Mouse (Mus musculus): ENCODE measurements around the gene Sfxn3. TPM values are rescaled to one million over a fixed set of nuclear protein-coding genes. Genes with fewer than 3 reads are reported as not detected.

Gene Sfxn3
- polyA plus RNA-seq, 1 experiment from 2014 or later = 17.7 TPM

GRCm38 (mm10) chr19:45025937-45026568, 21.2 kb upstream of the Sfxn3 start:
- Histone ChIP-seq H3K4me2 (no peak overlapping the region), H3K4me3 (ENCODE audit: low read depth, low read length) (no peak overlapping the region), H3K4me1 (ENCODE audit: control insufficient read depth, insufficient read depth, low read length) (peaks cover 8% of the 10 kb centered on the region), H3K9me3 (ENCODE audit: control insufficient read depth, low read length) (no peaks in the 10 kb centered on the region), H3K27ac (ENCODE audit: low read depth, low read length) (no peak overlapping the region), H3K36me3 (ENCODE audit: control insufficient read depth, insufficient read depth, low read length) (peaks cover 34% of the 10 kb centered on the region), H3K27me3 (ENCODE audit: control insufficient read depth, insufficient read depth, low read length) (no peaks in the 10 kb centered on the region), H3K9ac (ENCODE audit: low read length) (no peak overlapping the region)
- DNase-seq (ENCODE audit: low spot score, missing footprints) = no peak
- ATAC-seq (ENCODE audit: low FRiP score) = no peak
- 91% methylated on average over 37 of the region's 37 CpGs for WGBS

- H3K27ac ChIP-seq (ENCODE audit: low read depth, low read length) = no peak overlapping the region
- WGBS = 90% methylated on average over 6 of the region's 6 CpGs
- no peak overlapping the region for H3K4me3 ChIP-seq (ENCODE audit: low read depth, low read length)
- H3K9me3 ChIP-seq (ENCODE audit: control insufficient read depth, low read length) = no peaks in the 10 kb centered on the region
- no peak overlapping the region for H3K4me2 ChIP-seq
- no peaks in the 10 kb centered on the region for H3K27me3 ChIP-seq (ENCODE audit: control insufficient read depth, insufficient read depth, low read length)
- ATAC-seq (ENCODE audit: low FRiP score) (no peak), DNase-seq (ENCODE audit: low spot score, missing footprints) (no peak)
- peaks cover 34% of the 10 kb centered on the region for H3K36me3 ChIP-seq (ENCODE audit: control insufficient read depth, insufficient read depth, low read length)
- H3K4me1 ChIP-seq (ENCODE audit: control insufficient read depth, insufficient read depth, low read length) = 0 out of 2 replicates have a peak, but pooled peaks cover 2% of the 10 kb centered on the region
- no peak overlapping the region for H3K9ac ChIP-seq (ENCODE audit: low read length)
Measured at GRCm38 (mm10) chr19:45026958-45027670, 20.2 kb upstream of the Sfxn3 start.

GRCm38 (mm10) chr19:45027848-45028247, 19.5 kb upstream of the Sfxn3 start:
- H3K36me3 ChIP-seq (ENCODE audit: control insufficient read depth, insufficient read depth, low read length) = peaks cover 30% of the 10 kb centered on the region
- no peaks in the 10 kb centered on the region for H3K9me3 ChIP-seq (ENCODE audit: control insufficient read depth, low read length)
- no peaks in the 10 kb centered on the region for H3K27me3 ChIP-seq (ENCODE audit: control insufficient read depth, insufficient read depth, low read length)
- 0 out of 2 replicates have a peak, but pooled peaks cover 2% of the 10 kb centered on the region for H3K4me1 ChIP-seq (ENCODE audit: control insufficient read depth, insufficient read depth, low read length)
- H3K27ac ChIP-seq (ENCODE audit: low read depth, low read length) = no peak overlapping the region
- 84% methylated on average over 6 of the region's 6 CpGs for WGBS
- DNase-seq (ENCODE audit: low spot score, missing footprints) (no peak), ATAC-seq (ENCODE audit: low FRiP score) (no peak)
- no peak overlapping the region for H3K4me3 ChIP-seq (ENCODE audit: low read depth, low read length)
- no peak overlapping the region for H3K9ac ChIP-seq (ENCODE audit: low read length)
- H3K4me2 ChIP-seq = no peak overlapping the region

GRCm38 (mm10) chr19:45028746-45029145, 18.6 kb upstream of the Sfxn3 start:
- Histone ChIP-seq H3K4me3 (ENCODE audit: low read depth, low read length) (no peak overlapping the region), H3K9me3 (ENCODE audit: control insufficient read depth, low read length) (no peaks in the 10 kb centered on the region), H3K4me1 (ENCODE audit: control insufficient read depth, insufficient read depth, low read length) (0 out of 2 replicates have a peak, but pooled peaks cover 2% of the 10 kb centered on the region), H3K4me2 (no peak overlapping the region), H3K36me3 (ENCODE audit: control insufficient read depth, insufficient read depth, low read length) (peaks cover 27% of the 10 kb centered on the region), H3K9ac (ENCODE audit: low read length) (no peak overlapping the region), H3K27ac (ENCODE audit: low read depth, low read length) (no peak overlapping the region), H3K27me3 (ENCODE audit: control insufficient read depth, insufficient read depth, low read length) (no peaks in the 10 kb centered on the region)
- DNase-seq (ENCODE audit: low spot score, missing footprints) (no peak), ATAC-seq (ENCODE audit: low FRiP score) (no peak)
- 60% methylated on average over 19 of the region's 19 CpGs for WGBS

- H3K4me3 ChIP-seq (ENCODE audit: low read depth, low read length) = no peak overlapping the region
- no peaks in the 10 kb centered on the region for H3K27me3 ChIP-seq (ENCODE audit: control insufficient read depth, insufficient read depth, low read length)
- no peak overlapping the region for H3K4me2 ChIP-seq
- no peak overlapping the region for H3K9ac ChIP-seq (ENCODE audit: low read length)
- no peaks in the 10 kb centered on the region for H3K9me3 ChIP-seq (ENCODE audit: control insufficient read depth, low read length)
- 50% methylated on average over 8 of the region's 9 CpGs for WGBS
- no peak for ATAC-seq (ENCODE audit: low FRiP score)
- no peak for DNase-seq (ENCODE audit: low spot score, missing footprints)
- H3K27ac ChIP-seq (ENCODE audit: low read depth, low read length) = no peak overlapping the region
- 0 out of 2 replicates have a peak, but pooled peaks cover 2% of the 10 kb centered on the region for H3K4me1 ChIP-seq (ENCODE audit: control insufficient read depth, insufficient read depth, low read length)
- peaks cover 22% of the 10 kb centered on the region for H3K36me3 ChIP-seq (ENCODE audit: control insufficient read depth, insufficient read depth, low read length)
Measured at GRCm38 (mm10) chr19:45029571-45029970, 17.7 kb upstream of the Sfxn3 start.

- Histone ChIP-seq H3K4me1 (ENCODE audit: control insufficient read depth, insufficient read depth, low read length) (0 out of 2 replicates have a peak, but pooled peaks cover 2% of the 10 kb centered on the region), H3K36me3 (ENCODE audit: control insufficient read depth, insufficient read depth, low read length) (peaks cover 18% of the 10 kb centered on the region), H3K27me3 (ENCODE audit: control insufficient read depth, insufficient read depth, low read length) (no peaks in the 10 kb centered on the region), H3K9me3 (ENCODE audit: control insufficient read depth, low read length) (no peaks in the 10 kb centered on the region), H3K4me3 (ENCODE audit: low read depth, low read length) (no peak overlapping the region), H3K27ac (ENCODE audit: low read depth, low read length) (no peak overlapping the region), H3K9ac (ENCODE audit: low read length) (no peak overlapping the region), H3K4me2 (no peak overlapping the region)
- WGBS = 35% methylated on average over 8 of the region's 8 CpGs
- ATAC-seq (ENCODE audit: low FRiP score) = peak; percentile 38; the same call in 1 of the 2 replicates
- DNase-seq (ENCODE audit: low spot score, missing footprints) = peak; percentile 96
Measured at GRCm38 (mm10) chr19:45030111-45030510, 17.2 kb upstream of the Sfxn3 start.

- H3K4me2 ChIP-seq = no peak overlapping the region; the same call in 1 of the 2 replicates
- 0 out of 2 replicates have a peak, but pooled peaks cover 2% of the 10 kb centered on the region for H3K4me1 ChIP-seq (ENCODE audit: control insufficient read depth, insufficient read depth, low read length)
- ATAC-seq (ENCODE audit: low FRiP score) = 0 out of 2 replicates have a peak, but pooled peaks have one; percentile 11
- DNase-seq (ENCODE audit: low spot score, missing footprints) = peak; percentile 93
- no peak overlapping the region for H3K9ac ChIP-seq (ENCODE audit: low read length)
- WGBS = 43% methylated on average over 20 of the region's 20 CpGs
- H3K9me3 ChIP-seq (ENCODE audit: control insufficient read depth, low read length) = no peaks in the 10 kb centered on the region
- H3K27ac ChIP-seq (ENCODE audit: low read depth, low read length) = no peak overlapping the region
- H3K4me3 ChIP-seq (ENCODE audit: low read depth, low read length) = no peak overlapping the region
- no peaks in the 10 kb centered on the region for H3K27me3 ChIP-seq (ENCODE audit: control insufficient read depth, insufficient read depth, low read length)
- H3K36me3 ChIP-seq (ENCODE audit: control insufficient read depth, insufficient read depth, low read length) = peaks cover 11% of the 10 kb centered on the region
Measured at GRCm38 (mm10) chr19:45030746-45031693, 16.3 kb upstream of the Sfxn3 start.

GRCm38 (mm10) chr19:45031780-45032179, 15.5 kb upstream of the Sfxn3 start:
- Histone ChIP-seq H3K27me3 (ENCODE audit: control insufficient read depth, insufficient read depth, low read length) (no peaks in the 10 kb centered on the region), H3K36me3 (ENCODE audit: control insufficient read depth, insufficient read depth, low read length) (peaks cover 3% of the 10 kb centered on the region; the same call in 1 of the 2 replicates), H3K4me1 (ENCODE audit: control insufficient read depth, insufficient read depth, low read length) (0 out of 2 replicates have a peak, but pooled peaks cover 2% of the 10 kb centered on the region), H3K4me2 (no peak overlapping the region), H3K4me3 (ENCODE audit: low read depth, low read length) (no peak overlapping the region), H3K9me3 (ENCODE audit: control insufficient read depth, low read length) (no peaks in the 10 kb centered on the region), H3K27ac (ENCODE audit: low read depth, low read length) (no peak overlapping the region), H3K9ac (ENCODE audit: low read length) (no peak overlapping the region)
- ATAC-seq (ENCODE audit: low FRiP score) (peak; percentile 54), DNase-seq (ENCODE audit: low spot score, missing footprints) (peak; percentile 97)
- 11% methylated on average over 4 of the region's 4 CpGs for WGBS
